23 mouse cellular contexts compared by ENCODE assay signal in genomic region chr4:58642236-58642635, GRCm38 (mm10).
DNase-seq lines count a peak whose midpoint lies in the region; ATAC-seq lines count a peak whose summit lies in the region.
"Had no signal": no experiment of that assay in that cellular context is flagged by ENCODE, and none has a peak within 500 bp of the region (broad histone marks: within the 10 kb centered on the region; RNA-seq: fewer than 3 reads in every experiment).

No protein-coding gene starts in this region.

- H3K27me3 ChIP-seq in limb, embryonic 11.5 days (ENCODE audit: control insufficient read depth, insufficient read depth, low read length): no peaks in the 10 kb centered on the region
- no peaks in the 10 kb centered on the region for H3K27me3 ChIP-seq in limb, embryonic 10.5 days (ENCODE audit: low read depth, poor library complexity, severe bottlenecking)
- H3K27me3 ChIP-seq: CH12.LX; embryonic facial prominence, embryonic 13.5 days; forebrain, embryonic 15.5 days; liver, embryonic 15.5 days; neural tube, embryonic 13.5 days had no signal

- no peaks in the 10 kb centered on the region for H3K4me1 ChIP-seq in limb, embryonic 11.5 days (ENCODE audit: control insufficient read depth, insufficient read depth, low read length)
- peaks cover 14% of the 10 kb centered on the region for H3K4me1 ChIP-seq in limb, embryonic 10.5 days
- H3K4me1 ChIP-seq: forebrain, embryonic 15.5 days; liver, embryonic 15.5 days; midbrain, embryonic 10.5 days; neural tube, embryonic 13.5 days had no signal

- H3K36me3 ChIP-seq in limb, embryonic 11.5 days (ENCODE audit: control insufficient read depth, insufficient read depth, low read length): no peaks in the 10 kb centered on the region
- no peaks in the 10 kb centered on the region for H3K36me3 ChIP-seq in limb, embryonic 10.5 days
- H3K36me3 ChIP-seq: embryonic facial prominence, embryonic 13.5 days; forebrain, embryonic 15.5 days; liver, embryonic 15.5 days; midbrain, embryonic 10.5 days; neural tube, embryonic 13.5 days had no signal

- 92% methylated on average over 10 of the region's 10 CpGs for WGBS in limb, embryonic 11.5 days
- WGBS in limb, embryonic 10.5 days: 92% methylated on average over 10 of the region's 10 CpGs

- H3K4me2 ChIP-seq in limb, embryonic 11.5 days (ENCODE audit: low read depth, severe bottlenecking): no peak overlapping the region
- H3K4me2 ChIP-seq: embryonic facial prominence, embryonic 13.5 days; forebrain, embryonic 15.5 days; hindbrain, embryonic 14.5 days; liver, embryonic 15.5 days; neural tube, embryonic 13.5 days had no signal

- no peaks in the 10 kb centered on the region for H3K9me3 ChIP-seq in limb, embryonic 11.5 days (ENCODE audit: control insufficient read depth, low read length)
- H3K9me3 ChIP-seq in limb, embryonic 10.5 days (replicated peaks): no peaks in the 10 kb centered on the region
- H3K9me3 ChIP-seq: embryonic facial prominence, embryonic 13.5 days; forebrain, embryonic 15.5 days; liver, embryonic 15.5 days; midbrain, embryonic 10.5 days; neural tube, embryonic 13.5 days had no signal

- H3K4me3 ChIP-seq in limb, embryonic 11.5 days (ENCODE audit: low read depth, low read length): no peak overlapping the region
- no peak overlapping the region for H3K4me3 ChIP-seq in limb, embryonic 10.5 days
- H3K4me3 ChIP-seq: embryonic facial prominence, embryonic 13.5 days; forebrain, embryonic 15.5 days; liver, embryonic 15.5 days; midbrain, embryonic 10.5 days; neural tube, embryonic 13.5 days had no signal

- peak; percentile 42 for DNase-seq in heart, adult 11 months
- DNase-seq in heart, adult 9 months (ENCODE audit: low spot score in 2 of 2): no peak
- peak; percentile 17 for DNase-seq in limb, embryonic 11.5 days (ENCODE audit: low spot score)
- DNase-seq in limb, embryonic 10.5 days (ENCODE audit: low spot score): no peak
- peak; percentile 29 for DNase-seq in NIH3T3 (ENCODE audit: low read depth)
- peak; percentile 3 to 13 for DNase-seq in left cerebral cortex, adult 8-10 months (ENCODE audit: low spot score in 2 of 2)
- DNase-seq in natural killer cell, adult 2 months (ENCODE audit: low spot score in 2 of 2): no peak
- no peak for DNase-seq in embryo, embryonic 11 days
- DNase-seq: cerebellum, adult 9-10 months; gastrocnemius, postnatal 10 days; heart, adult 18-20 months; heart, postnatal 36 days; kidney, postnatal 36 days; thymus, postnatal 14 days had no signal

- no peak for ATAC-seq in limb, embryonic 11.5 days (ENCODE audit: insufficient number of reproducible peaks, low FRiP score, low TSS enrichment, low read depth)
- ATAC-seq: forebrain, embryonic 15.5 days; intestine, embryonic 16.5 days had no signal

- no peak overlapping the region for H3K9ac ChIP-seq in limb, embryonic 11.5 days (ENCODE audit: low read length)
- H3K9ac ChIP-seq: embryonic facial prominence, embryonic 13.5 days; forebrain, embryonic 15.5 days; hindbrain, embryonic 14.5 days; liver, embryonic 15.5 days; neural tube, embryonic 13.5 days had no signal

- H3K27ac ChIP-seq in limb, embryonic 11.5 days (replicated peaks; ENCODE audit: low read depth, low read length): no peak overlapping the region
- H3K27ac ChIP-seq in limb, embryonic 10.5 days: no peak overlapping the region
- H3K27ac ChIP-seq: embryonic facial prominence, embryonic 13.5 days; forebrain, embryonic 15.5 days; hindbrain, embryonic 14.5 days; liver, embryonic 15.5 days; macrophage; midbrain, embryonic 10.5 days; neural tube, embryonic 13.5 days had no signal

Comparison
In these comparisons a context has a peak if more than half of its experiments do, and no peak if none do; other contexts are left out.
1. DNase-seq: peak in heart, adult 11 months (single experiment), limb, embryonic 11.5 days (single experiment), NIH3T3 (single experiment) and left cerebral cortex, adult 8-10 months (2 of 2); none in heart, adult 9 months (0 of 2), limb, embryonic 10.5 days (single experiment), natural killer cell, adult 2 months (0 of 2) and embryo, embryonic 11 days (single experiment).